Mouse (Mus musculus): ENCODE measurements at regions not wholly inside any gene's neighbourhood (a gene's known extent, or its start where the extent isn't known, plus 50 kb on each side); places are given as distances from the start of the nearest gene placed in this dataset.
A peak's percentile ranks its signal among the peaks of the same experiment; 100 is the strongest.

GRCm38 (mm10) chr17:64382894-64383293 lies 51.2 kb upstream of the Pja2 start:
- no peak for DNase-seq (ENCODE audit: low read depth, low spot score)

GRCm38 (mm10) chr17:64383600-64383999 lies 51.9 kb upstream of the Pja2 start:
- no peak for DNase-seq (ENCODE audit: low read depth, low spot score)

GRCm38 (mm10) chr17:64390349-64390748 lies 58.6 kb upstream of the Pja2 start:
- no peak for DNase-seq (ENCODE audit: low read depth, low spot score)

GRCm38 (mm10) chr17:64397254-64397897 lies 65.7 kb upstream of the Pja2 start:
- DNase-seq (ENCODE audit: low read depth, low spot score): no peak

- DNase-seq (ENCODE audit: low read depth, low spot score): no peak
These were observed 66.5 kb upstream of the Pja2 start for GRCm38 (mm10) chr17:64398114-64398692.

GRCm38 (mm10) chr17:64398708-64399107 lies 67.0 kb upstream of the Pja2 start:
- DNase-seq (ENCODE audit: low read depth, low spot score): no peak

- DNase-seq (ENCODE audit: low read depth, low spot score): peak; percentile 77
These were observed 75.1 kb upstream of the Pja2 start for GRCm38 (mm10) chr17:64406742-64407254.

GRCm38 (mm10) chr17:64407255-64408011 lies 75.7 kb upstream of the Pja2 start:
- peak; percentile 72 for DNase-seq (ENCODE audit: low read depth, low spot score)

- no peak for DNase-seq (ENCODE audit: low read depth, low spot score)
These were observed 94.1 kb upstream of the Pja2 start for GRCm38 (mm10) chr17:64425811-64426210.

- no peak for DNase-seq (ENCODE audit: low read depth, low spot score)
These were observed 94.8 kb upstream of the Pja2 start for GRCm38 (mm10) chr17:64426536-64426935.

GRCm38 (mm10) chr17:64439571-64439970 lies 107.9 kb upstream of the Pja2 start:
- DNase-seq (ENCODE audit: low read depth, low spot score): peak; percentile 69

GRCm38 (mm10) chr17:64454736-64455135 lies 123.0 kb upstream of the Pja2 start:
- DNase-seq (ENCODE audit: low read depth, low spot score): no peak

- DNase-seq (ENCODE audit: low read depth, low spot score): no peak
These were observed 134.3 kb upstream of the Man2a1 start for GRCm38 (mm10) chr17:64466273-64466672.

- DNase-seq (ENCODE audit: low read depth, low spot score): no peak
These were observed 133.8 kb upstream of the Man2a1 start for GRCm38 (mm10) chr17:64466746-64467145.

GRCm38 (mm10) chr17:64467297-64467696 lies 133.2 kb upstream of the Man2a1 start:
- DNase-seq (ENCODE audit: low read depth, low spot score): no peak

GRCm38 (mm10) chr17:64469754-64470400 lies 130.7 kb upstream of the Man2a1 start:
- no peak for DNase-seq (ENCODE audit: low read depth, low spot score)

GRCm38 (mm10) chr17:64480607-64481038 lies 119.9 kb upstream of the Man2a1 start:
- DNase-seq (ENCODE audit: low read depth, low spot score): peak; percentile 59

GRCm38 (mm10) chr17:64484835-64485234 lies 115.7 kb upstream of the Man2a1 start:
- DNase-seq (ENCODE audit: low read depth, low spot score): no peak

GRCm38 (mm10) chr17:64489769-64490335 lies 110.7 kb upstream of the Man2a1 start:
- DNase-seq (ENCODE audit: low read depth, low spot score): no peak

GRCm38 (mm10) chr17:64490664-64491063 lies 109.9 kb upstream of the Man2a1 start:
- DNase-seq (ENCODE audit: low read depth, low spot score): no peak

- DNase-seq (ENCODE audit: low read depth, low spot score): no peak
These were observed 108.6 kb upstream of the Man2a1 start for GRCm38 (mm10) chr17:64491922-64492353.
